Mouse (Mus musculus) heart, postnatal 0 days (tissue): ENCODE data around the gene Carm1. TPM values are rescaled to one million over a fixed set of nuclear protein-coding genes. Genes with fewer than 3 reads are reported as not detected.

ENCODE experiments used
- ATAC-seq: fragments of 200-750 bp; cut with Nextera tagmentation; 2 replicates; pipeline ENCODE4 v1.8.0; 2017; ENCODE audit warnings: low read depth, moderate number of reproducible peaks, moderate library complexity; ENCODE audit not compliant: insufficient read depth
- DNase-seq: peaks from one replicate; pipeline ENCODE4 v3.0.0-alpha.2; 2016; ENCODE audit warnings: low spot score
- H3K27ac ChIP-seq: fragments of 300-500 bp; sonication (generic); 2 replicates; pipeline ENCODE4 v1.5.1; 2014; ENCODE audit warnings: low read depth, mild to moderate bottlenecking
- H3K27me3 ChIP-seq: fragments of 300-500 bp; sonication (generic); 2 replicates; pipeline ENCODE4 v1.6.1; 2014; ENCODE audit warnings: low read length, mixed read lengths; ENCODE audit not compliant: control insufficient read depth, insufficient read depth
- H3K36me3 ChIP-seq: fragments of 300-500 bp; sonication (generic); replicated peaks from 2 replicates; pipeline ENCODE4 v1.6.1; 2014; ENCODE audit warnings: low read length, mixed read lengths; ENCODE audit not compliant: control insufficient read depth, insufficient read depth
- H3K4me1 ChIP-seq: fragments of 300-500 bp; sonication (generic); 2 replicates; pipeline ENCODE4 v1.6.1; 2014; ENCODE audit warnings: antibody characterized with exemption; ENCODE audit not compliant: control insufficient read depth, insufficient read depth
- H3K4me2 ChIP-seq: fragments of 300-500 bp; sonication (generic); 2 replicates; pipeline ENCODE4 v1.6.1; 2014; ENCODE audit warnings: low read depth, mild to moderate bottlenecking, low read length, moderate library complexity
- H3K4me3 ChIP-seq: fragments of 300-500 bp; sonication (generic); 2 replicates; pipeline ENCODE4 v1.5.1; 2014; ENCODE audit warnings: low read depth, low read length
- H3K9ac ChIP-seq: fragments of 300-500 bp; sonication (generic); replicated peaks from 2 replicates; pipeline ENCODE4 v1.6.1; 2014; ENCODE audit warnings: low read depth, low read length, mixed read lengths
- H3K9me3 ChIP-seq: fragments of 300-500 bp; sonication (generic); replicated peaks from 2 replicates; pipeline ENCODE4 v1.6.1; 2016; ENCODE audit warnings: low read length; ENCODE audit not compliant: control insufficient read depth
- CTCF ChIP-seq: IDR thresholded peaks from 2 replicates; pipeline ENCODE4 v1.5.1; 2016; ENCODE audit warnings: antibody characterized with exemption, control low read depth, low read depth
- EP300 ChIP-seq: IDR thresholded peaks from 2 replicates; pipeline ENCODE4 v1.6.1; 2016; ENCODE audit warnings: antibody characterized with exemption, low read depth
- WGBS: fragments of 180-500 bp; shearing (Covaris S2); extraction: QIAGEN DNeasy Blood & Tissue Kit; methylation state at CpG from one replicate; pipeline ENCODE4 v1.1.7; 2014; 5-methylcytosine and 5-hydroxymethylcytosine counted together
- microRNA counts: library from miRNA; unstranded; fragments of <30 nt; microRNA quantifications from one replicate; lab custom pipeline; 2015
- microRNA-seq: library from miRNA; unstranded; fragments of <30 nt; microRNA quantifications from one replicate; pipeline ENCODE4, GENCODE M21; 2016
- polyA plus RNA-seq: library from polyadenylated mRNA; unstranded; fragments of >200 nt; fragmentation: Nextera tagmentation; extraction: Ambion mirVana; gene quantifications from 2 replicates; pipeline ENCODE4 v1.2.1, GENCODE M21; 2015
- total RNA-seq: library from RNA; depleted of rRNA; stranded (reverse); fragments of >200 nt; gene quantifications from 2 replicates; pipeline ENCODE4 v1.2.3, GENCODE M21; 2014; ENCODE audit warnings: low replicate concordance; rRNA removed

Gene Carm1
- total and polyA plus RNA-seq, 2 experiments from 2014 or later, result 12.7 to 78.3 TPM

- DNase-seq (no peak), ATAC-seq (no peak)
- 67% methylated on average over 5 of the region's 5 CpGs for WGBS
- Histone ChIP-seq H3K9me3 (no peaks in the 10 kb centered on the region), H3K4me1 (no peaks in the 10 kb centered on the region), H3K4me2 (no peak overlapping the region), H3K9ac (no peak overlapping the region), H3K36me3 (no peaks in the 10 kb centered on the region), H3K4me3 (no peak overlapping the region), H3K27me3 (no peaks in the 10 kb centered on the region), H3K27ac (peak overlapping the region; percentile 22; the same call in 1 of the 2 replicates)
- no peak for TF ChIP-seq EP300
- TF ChIP-seq CTCF, result no peak
These were observed 80.6 kb downstream of the Carm1 start for GRCm38 (mm10) chr9:21627145-21627795.

DNA sequence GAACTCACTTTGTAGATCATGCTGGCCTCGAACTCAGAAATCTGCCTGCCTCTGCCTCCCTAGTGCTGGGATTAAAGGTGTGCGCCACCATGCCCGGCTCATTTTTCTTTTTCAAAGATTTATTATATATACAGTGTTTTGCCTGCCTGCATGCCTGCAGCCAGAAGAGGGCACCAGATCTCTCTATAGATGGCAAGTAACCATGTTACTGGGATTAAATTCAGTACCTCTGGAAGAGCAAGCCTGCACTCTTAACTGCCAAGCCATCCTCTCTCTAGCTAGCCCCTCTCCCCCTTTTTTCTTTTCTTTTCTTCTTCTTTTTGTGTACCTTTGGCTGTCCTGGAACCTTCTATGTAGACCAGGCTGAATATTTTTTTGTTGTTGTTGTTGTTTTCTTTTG, 84.0 kb downstream of the Carm1 start:
- no peak overlapping the region for H3K27ac ChIP-seq
- no peak overlapping the region for H3K4me3 ChIP-seq
- no peaks in the 10 kb centered on the region for H3K4me1 ChIP-seq
- peaks cover 21% of the 10 kb centered on the region for H3K36me3 ChIP-seq
- DNase-seq (peak; percentile 67), ATAC-seq (peak; percentile 44; the same call in 1 of the 2 replicates)
- no peak overlapping the region for H3K4me2 ChIP-seq
- H3K27me3 ChIP-seq, result no peaks in the 10 kb centered on the region
- 66% methylated on average over 3 of the region's 3 CpGs for WGBS
- no peak overlapping the region for H3K9ac ChIP-seq
- no peaks in the 10 kb centered on the region for H3K9me3 ChIP-seq
- TF ChIP-seq EP300 (no peak), CTCF (peak; percentile 72)

GRCm38 (mm10) chr9:21633106-21633505, 86.4 kb downstream of the Carm1 start:
- Histone ChIP-seq H3K9ac (no peak overlapping the region), H3K4me3 (no peak overlapping the region), H3K27me3 (no peaks in the 10 kb centered on the region), H3K36me3 (peaks cover 45% of the 10 kb centered on the region), H3K4me1 (no peaks in the 10 kb centered on the region), H3K27ac (no peak overlapping the region), H3K4me2 (no peak overlapping the region), H3K9me3 (no peaks in the 10 kb centered on the region)
- TF ChIP-seq CTCF, result no peak
- TF ChIP-seq EP300, result no peak
- no peak for ATAC-seq
- no peak for DNase-seq
- 72% methylated on average over 3 of the region's 3 CpGs for WGBS

DNA sequence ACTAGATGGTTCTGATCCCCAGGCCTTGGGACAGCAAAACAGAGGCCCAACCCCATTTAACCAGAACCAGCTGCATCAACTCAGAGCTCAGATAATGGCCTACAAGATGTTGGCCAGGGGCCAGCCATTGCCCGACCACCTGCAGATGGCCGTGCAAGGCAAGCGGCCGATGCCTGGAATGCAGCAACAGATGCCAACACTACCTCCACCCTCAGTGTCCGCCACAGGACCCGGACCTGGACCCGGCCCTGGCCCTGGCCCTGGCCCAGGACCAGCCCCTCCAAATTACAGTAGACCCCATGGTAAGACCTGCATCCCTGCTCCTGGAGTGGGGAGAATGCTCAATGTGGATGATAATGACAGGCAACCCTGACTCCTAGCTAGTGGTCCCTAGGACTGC, 88.9 kb downstream of the Carm1 start:
- Histone ChIP-seq H3K4me1 (no peaks in the 10 kb centered on the region), H3K4me3 (no peak overlapping the region), H3K27me3 (no peaks in the 10 kb centered on the region), H3K9me3 (no peaks in the 10 kb centered on the region), H3K9ac (no peak overlapping the region), H3K36me3 (peaks cover 70% of the 10 kb centered on the region), H3K4me2 (no peak overlapping the region), H3K27ac (no peak overlapping the region)
- DNase-seq (no peak), ATAC-seq (no peak)
- 23% methylated on average over 7 of the region's 7 CpGs for WGBS
- no peak for TF ChIP-seq EP300
- TF ChIP-seq CTCF, result no peak

- Histone ChIP-seq H3K27me3 (no peaks in the 10 kb centered on the region), H3K4me3 (no peak overlapping the region), H3K4me2 (no peak overlapping the region), H3K9ac (no peak overlapping the region), H3K4me1 (no peaks in the 10 kb centered on the region), H3K36me3 (peaks cover 90% of the 10 kb centered on the region), H3K9me3 (no peaks in the 10 kb centered on the region), H3K27ac (no peak overlapping the region)
- TF ChIP-seq EP300 (no peak), CTCF (no peak)
- DNase-seq (no peak), ATAC-seq (no peak)
- WGBS, result 96% methylated on average over 11 of the region's 11 CpGs
These were observed 92.3 kb downstream of the Carm1 start for GRCm38 (mm10) chr9:21639031-21639430.

MicroRNAs within 50 kb of the gene (microRNA counts, 519-probe panel; counts per million panel counts)
- microRNA mmu-miR-1946b (lab: Ali Mortazavi, UCI), result not detected

Small RNAs within 50 kb of the gene (microRNA-seq; reads per million reads assigned to microRNA genes)
- gene Mir1946b, result not detected

Other genes with a start within 250 kb of the Carm1 start
- 0.46 and 0.57 TPM in 2 replicates for gene Ap1m2, start 234.6 kb upstream of the Carm1 start, total RNA-seq
- 0.15 TPM in 1 of 2 replicates, not detected in the other for gene Ap1m2, start 234.6 kb upstream of the Carm1 start, polyA plus RNA-seq
- gene Slc44a2, start 226.2 kb upstream of the Carm1 start, total RNA-seq, result 44.0 and 84.8 TPM in 2 replicates
- gene Slc44a2, start 226.2 kb upstream of the Carm1 start, polyA plus RNA-seq, result 45.0 and 46.5 TPM in 2 replicates
- gene Ilf3, start 179.0 kb upstream of the Carm1 start, total RNA-seq, result 34.7 and 37.3 TPM in 2 replicates
- gene Ilf3, start 179.0 kb upstream of the Carm1 start, polyA plus RNA-seq, result 53.6 and 58.4 TPM in 2 replicates
- gene Qtrt1, start 135.1 kb upstream of the Carm1 start, total RNA-seq, result 34.3 and 39.7 TPM in 2 replicates
- 15.5 and 15.6 TPM in 2 replicates for gene Qtrt1, start 135.1 kb upstream of the Carm1 start, polyA plus RNA-seq
- 78.3 and 95.8 TPM in 2 replicates for gene Dnm2, start 122.0 kb upstream of the Carm1 start, total RNA-seq
- 56.8 and 61.1 TPM in 2 replicates for gene Dnm2, start 122.0 kb upstream of the Carm1 start, polyA plus RNA-seq
- gene Tmed1, start 36.6 kb upstream of the Carm1 start, total RNA-seq, result 70.5 and 99.3 TPM in 2 replicates
- gene Tmed1, start 36.6 kb upstream of the Carm1 start, polyA plus RNA-seq, result 83.7 and 89.1 TPM in 2 replicates
- 0.15 and 3.3 TPM in 2 replicates for gene AB124611, start 20.7 kb upstream of the Carm1 start, total RNA-seq
- 1.00 and 1.6 TPM in 2 replicates for gene AB124611, start 20.7 kb upstream of the Carm1 start, polyA plus RNA-seq
- gene Timm29, start 45.8 kb downstream of the Carm1 start, total RNA-seq, result 33.4 and 44.6 TPM in 2 replicates
- 23.2 and 23.7 TPM in 2 replicates for gene Timm29, start 45.8 kb downstream of the Carm1 start, polyA plus RNA-seq
- 12.3 and 17.6 TPM in 2 replicates for gene Yipf2, start 45.9 kb downstream of the Carm1 start, total RNA-seq
- gene Yipf2, start 45.9 kb downstream of the Carm1 start, polyA plus RNA-seq, result 9.1 and 11.9 TPM in 2 replicates
- gene Smarca4, start 69.3 kb downstream of the Carm1 start, total RNA-seq, result 55.9 and 66.0 TPM in 2 replicates
- 22.2 and 22.9 TPM in 2 replicates for gene Smarca4, start 69.3 kb downstream of the Carm1 start, polyA plus RNA-seq
- 36.8 and 42.9 TPM in 2 replicates for gene Ldlr, start 176.6 kb downstream of the Carm1 start, total RNA-seq
- 8.0 and 10.9 TPM in 2 replicates for gene Ldlr, start 176.6 kb downstream of the Carm1 start, polyA plus RNA-seq
- 22.3 and 76.0 TPM in 2 replicates for gene Spc24, start 213.4 kb downstream of the Carm1 start, total RNA-seq
- gene Spc24, start 213.4 kb downstream of the Carm1 start, polyA plus RNA-seq, result 35.2 and 40.3 TPM in 2 replicates